Mouse (Mus musculus): Measurements from ENCODE around the gene I830077J02Rik. TPM values are rescaled to one million over a fixed set of nuclear protein-coding genes. Genes with fewer than 3 reads are reported as not detected.
A peak's percentile ranks its signal among the peaks of the same experiment; 100 is the strongest.

Gene I830077J02Rik
- total and polyA plus RNA-seq, 3 experiments = 2.8 to 9.4 TPM; not detected in 1

GRCm38 (mm10) chr3:105904213-105904612 is 28.3 kb downstream of the I830077J02Rik start:
- H3K36me3 ChIP-seq (ENCODE audit: control insufficient read depth in 1 of 2, insufficient read depth in 2 of 2, low read length in 2 of 2) = peaks cover 0 to 33% of the 10 kb centered on the region in 2 experiments; a peak in 2 of 4 replicates
- no peaks in the 10 kb centered on the region for H3K9me3 ChIP-seq (replicated peaks; ENCODE audit: insufficient read depth, low read length)
- no peaks in the 10 kb centered on the region for H3K27me3 ChIP-seq (ENCODE audit: control insufficient read depth in 1 of 2, insufficient read depth in 2 of 2, low read length in 2 of 2)
- H3K4me1 ChIP-seq (ENCODE audit: control insufficient read depth in 1 of 2, insufficient read depth in 2 of 2, low read length in 2 of 2) = peaks cover 11 to 40% of the 10 kb centered on the region in 2 experiments
- peak overlapping the region; percentile 66 for H3K27ac ChIP-seq (ENCODE audit: control insufficient read depth, low read depth, low read length)
- DNase-seq (ENCODE audit: low read depth, low spot score) = peak; percentile 77
- no peak overlapping the region for H3K4me3 ChIP-seq (ENCODE audit: control insufficient read depth in 1 of 2, insufficient read depth in 1 of 2, low read depth in 2 of 2, low read length in 2 of 2)
- peak overlapping the region; percentile 18; the same call in 1 of the 2 replicates for H3K9ac ChIP-seq (ENCODE audit: control insufficient read depth, low read depth, low read length, poor library complexity, severe bottlenecking)
- H3K79me2 ChIP-seq (ENCODE audit: control insufficient read depth, insufficient read depth, low read length, poor library complexity) = no peaks in the 10 kb centered on the region
- TF ChIP-seq CTCF (IDR thresholded peaks at IDR 0.05 in 2 of 3, conservative IDR thresholded peaks at IDR 0.05 in 1 of 3; ENCODE audit: control insufficient read depth in 1 of 3, insufficient read depth in 1 of 3, low read depth in 2 of 3, low read length in 3 of 3, poor library complexity in 1 of 3, severe bottlenecking in 1 of 3) = no peak
- peak; percentile 84 for TF ChIP-seq MYC (IDR thresholded peaks at IDR 0.05; ENCODE audit: low read depth, low read length)
- peak; percentile 87 for TF ChIP-seq USF1 (IDR thresholded peaks at IDR 0.05; ENCODE audit: low read depth, low read length)
- TF ChIP-seq EP300 (IDR thresholded peaks at IDR 0.05; ENCODE audit: low read depth in 1 of 2, low read length in 2 of 2) = peak; percentile 76 to 80
- no peak for TF ChIP-seq MEF2A (IDR thresholded peaks at IDR 0.05; ENCODE audit: extremely low read depth, insufficient replicate concordance, low read depth, low read length, poor library complexity, severe bottlenecking)
- TF ChIP-seq USF2 (IDR thresholded peaks at IDR 0.05; ENCODE audit: borderline replicate concordance in 1 of 2, insufficient read depth in 1 of 2, low read depth in 1 of 2, low read length in 2 of 2) = no peak
- TF ChIP-seq MYB (IDR thresholded peaks at IDR 0.05; ENCODE audit: low read depth, low read length) = no peak
- peak; percentile 89 for TF ChIP-seq MXI1 (IDR thresholded peaks at IDR 0.05; ENCODE audit: low read depth, low read length)
- no peak for TF ChIP-seq JUND (IDR thresholded peaks at IDR 0.05; ENCODE audit: low read depth, low read length)
- no peak for TF ChIP-seq POLR2AphosphoS2 (IDR thresholded peaks at IDR 0.05; ENCODE audit: low read length)
- TF ChIP-seq GATA1 (IDR thresholded peaks at IDR 0.05; ENCODE audit: low read depth, low read length) = peak; percentile 96
- TF ChIP-seq RCOR1 (IDR thresholded peaks at IDR 0.05; ENCODE audit: low read depth, low read length) = peak; percentile 76
- 0 out of 2 replicates have a peak, but pooled peaks have one; percentile 13 for TF ChIP-seq BHLHE40 (IDR thresholded peaks at IDR 0.05; ENCODE audit: borderline replicate concordance, low read depth, low read length)
- TF ChIP-seq ZNF384 (IDR thresholded peaks at IDR 0.05; ENCODE audit: low read depth, low read length) = peak; percentile 92
- TF ChIP-seq SIN3A (IDR thresholded peaks at IDR 0.05; ENCODE audit: low read length) = peak; percentile 81
- no peak for TF ChIP-seq GABPA (IDR thresholded peaks at IDR 0.05; ENCODE audit: low read depth, low read length)
- TF ChIP-seq E2F4 (IDR thresholded peaks at IDR 0.05; ENCODE audit: borderline replicate concordance, low read depth, low read length) = no peak
- peak; percentile 61; the same call in 1 of the 2 replicates for TF ChIP-seq MAX (IDR thresholded peaks at IDR 0.05; ENCODE audit: low read length)
- peak; percentile 81 for TF ChIP-seq ETS1 (IDR thresholded peaks at IDR 0.05; ENCODE audit: low read depth, low read length)
- no peak for TF ChIP-seq HCFC1 (IDR thresholded peaks at IDR 0.05; ENCODE audit: low read depth, low read length)
- TF ChIP-seq SMC3 (IDR thresholded peaks at IDR 0.05; ENCODE audit: low read depth, low read length) = peak; percentile 25; the same call in 1 of the 2 replicates
- TF ChIP-seq CHD1 (IDR thresholded peaks at IDR 0.05; ENCODE audit: low read depth, low read length) = no peak
- no peak for TF ChIP-seq TAL1 (IDR thresholded peaks at IDR 0.05; ENCODE audit: low read length)
- no peak for TF ChIP-seq ZC3H11A (IDR thresholded peaks at IDR 0.05; ENCODE audit: low read depth, low read length)
- TF ChIP-seq UBTF (IDR thresholded peaks at IDR 0.05; ENCODE audit: borderline replicate concordance, insufficient read depth, low read depth, low read length) = no peak
- TF ChIP-seq NELFE (IDR thresholded peaks at IDR 0.05; ENCODE audit: low read depth, low read length) = no peak
- TF ChIP-seq POLR2A (IDR thresholded peaks at IDR 0.05; ENCODE audit: control insufficient read depth in 1 of 2, insufficient read depth in 1 of 2, low read depth in 1 of 2, low read length in 2 of 2, poor library complexity in 1 of 2) = no peak
- no peak for TF ChIP-seq ZMIZ1 (IDR thresholded peaks at IDR 0.05; ENCODE audit: low read depth, low read length)
- no peak for TF ChIP-seq KAT2A (conservative IDR thresholded peaks at IDR 0.05; ENCODE audit: low read depth, low read length)
- no peak for TF ChIP-seq POLR2AphosphoS5 (IDR thresholded peaks at IDR 0.05; ENCODE audit: borderline replicate concordance, low read depth, low read length)
- 0 out of 2 replicates have a peak, but pooled peaks have one; percentile 23 for TF ChIP-seq TBP (IDR thresholded peaks at IDR 0.05; ENCODE audit: low read depth, low read length)
- no peak for TF ChIP-seq NRF1 (IDR thresholded peaks at IDR 0.05; ENCODE audit: insufficient read depth, low read depth, low read length, poor library complexity, severe bottlenecking)
- no peak for TF ChIP-seq ZKSCAN1 (IDR thresholded peaks at IDR 0.05; ENCODE audit: low read depth, low read length)
- TF ChIP-seq RAD21 (IDR thresholded peaks at IDR 0.05; ENCODE audit: low read depth, low read length) = no peak
- TF ChIP-seq CHD2 (IDR thresholded peaks at IDR 0.05; ENCODE audit: low read length) = no peak
- TF ChIP-seq MAZ (IDR thresholded peaks at IDR 0.05; ENCODE audit: low read depth, low read length) = no peak
- TF ChIP-seq ELF1 (IDR thresholded peaks at IDR 0.05; ENCODE audit: low read depth, low read length) = peak; percentile 53; the same call in 1 of the 2 replicates
- peak; percentile 73 for TF ChIP-seq TCF12 (IDR thresholded peaks at IDR 0.05; ENCODE audit: low read depth, low read length)

Data from MEL (cell line).